Mouse (Mus musculus) intestine, postnatal 0 days (tissue): ENCODE data around the gene Sp2. TPM values are rescaled to one million over a fixed set of nuclear protein-coding genes. Genes with fewer than 3 reads are reported as not detected.

Experiments
- ATAC-seq: fragments of 200-750 bp; cut with Nextera tagmentation; 2 replicates; pipeline ENCODE4 v1.8.0; 2017; ENCODE audit warnings: mild to moderate bottlenecking, moderate TSS enrichment, moderate library complexity
- H3K27ac ChIP-seq: fragments of 300-500 bp; sonication (generic); 2 replicates; pipeline ENCODE4 v1.5.1; 2014; ENCODE audit warnings: mild to moderate bottlenecking, low read depth, low read length, moderate library complexity
- H3K27me3 ChIP-seq: fragments of 300-500 bp; sonication (generic); replicated peaks from 2 replicates; pipeline ENCODE4 v1.6.1; 2014; ENCODE audit warnings: low read length, mixed read lengths; ENCODE audit not compliant: control insufficient read depth, insufficient read depth
- H3K36me3 ChIP-seq: fragments of 300-500 bp; sonication (generic); 2 replicates; pipeline ENCODE4 v1.6.1; 2014; ENCODE audit warnings: mild to moderate bottlenecking, moderate library complexity; ENCODE audit not compliant: control insufficient read depth, insufficient read depth
- H3K4me1 ChIP-seq: fragments of 300-500 bp; sonication (generic); replicated peaks from 2 replicates; pipeline ENCODE4 v1.6.1; 2014; ENCODE audit warnings: antibody characterized with exemption, low read length, mixed read lengths; ENCODE audit not compliant: control insufficient read depth, insufficient read depth
- H3K4me2 ChIP-seq: fragments of 300-500 bp; sonication (generic); replicated peaks from 2 replicates; pipeline ENCODE4 v1.6.1; 2014; ENCODE audit warnings: low read depth, mild to moderate bottlenecking, moderate library complexity
- H3K4me3 ChIP-seq: fragments of 300-500 bp; sonication (generic); 2 replicates; pipeline ENCODE4 v1.5.1; 2014; ENCODE audit warnings: low read depth, low read length
- H3K9ac ChIP-seq: fragments of 300-500 bp; sonication (generic); 2 replicates; pipeline ENCODE4 v1.6.1; 2014; ENCODE audit warnings: mild to moderate bottlenecking, low read depth, low read length
- H3K9me3 ChIP-seq: fragments of 300-500 bp; sonication (generic); 2 replicates; pipeline ENCODE4 v1.6.1; 2016; ENCODE audit warnings: mixed run types; ENCODE audit not compliant: control insufficient read depth
- CTCF ChIP-seq: sonication (generic); IDR thresholded peaks from 2 replicates; pipeline ENCODE4 v1.5.1; 2016; ENCODE audit warnings: low read depth, mild to moderate bottlenecking, control low read depth, antibody characterized with exemption, moderate library complexity
- WGBS: fragments of 180-500 bp; shearing (Covaris S2); extraction: QIAGEN DNeasy Blood & Tissue Kit; methylation state at CpG from one replicate; pipeline ENCODE4 v1.1.7; 2014; 5-methylcytosine and 5-hydroxymethylcytosine counted together
- polyA plus RNA-seq: library from polyadenylated mRNA; unstranded; fragments of >200 nt; fragmentation: Nextera tagmentation; extraction: Ambion mirVana; gene quantifications from 2 replicates; pipeline ENCODE4 v1.2.1, GENCODE M21; 2015

The Sp2 gene
- polyA plus RNA-seq, 1 experiment from 2014 or later = 8.2 TPM

GRCm38 (mm10) chr11:96991501-96991900 lies 8.7 kb upstream of the Sp2 start:
- H3K4me3 ChIP-seq = no peak overlapping the region
- peaks cover 7% of the 10 kb centered on the region; the same call in 1 of the 2 replicates for H3K4me1 ChIP-seq
- ATAC-seq = no peak
- TF ChIP-seq CTCF = no peak
- 75% methylated on average over 5 of the region's 5 CpGs for WGBS
- no peaks in the 10 kb centered on the region for H3K36me3 ChIP-seq
- no peaks in the 10 kb centered on the region for H3K9me3 ChIP-seq
- no peak overlapping the region for H3K9ac ChIP-seq
- H3K27ac ChIP-seq = peak overlapping the region; percentile 35; the same call in 1 of the 2 replicates
- H3K27me3 ChIP-seq = peaks cover 3% of the 10 kb centered on the region; the same call in 1 of the 2 replicates
- H3K4me2 ChIP-seq = no peak overlapping the region

- 0 out of 2 replicates have a peak, but pooled peaks cover 4% of the 10 kb centered on the region for H3K27me3 ChIP-seq
- 0 out of 2 replicates have a peak, but pooled peaks have one; percentile 25 for ATAC-seq
- H3K9ac ChIP-seq = no peak overlapping the region
- WGBS = 7% methylated on average over 31 of the region's 31 CpGs
- no peaks in the 10 kb centered on the region for H3K36me3 ChIP-seq
- no peak overlapping the region for H3K27ac ChIP-seq
- H3K4me2 ChIP-seq = peak overlapping the region; percentile 56
- no peak for TF ChIP-seq CTCF
- H3K9me3 ChIP-seq = no peaks in the 10 kb centered on the region
- H3K4me3 ChIP-seq = peak overlapping the region; percentile 17
- peaks cover 7% of the 10 kb centered on the region; the same call in 1 of the 2 replicates for H3K4me1 ChIP-seq
These were observed 5.3 kb upstream of the Sp2 start for GRCm38 (mm10) chr11:96987873-96988655.

DNA sequence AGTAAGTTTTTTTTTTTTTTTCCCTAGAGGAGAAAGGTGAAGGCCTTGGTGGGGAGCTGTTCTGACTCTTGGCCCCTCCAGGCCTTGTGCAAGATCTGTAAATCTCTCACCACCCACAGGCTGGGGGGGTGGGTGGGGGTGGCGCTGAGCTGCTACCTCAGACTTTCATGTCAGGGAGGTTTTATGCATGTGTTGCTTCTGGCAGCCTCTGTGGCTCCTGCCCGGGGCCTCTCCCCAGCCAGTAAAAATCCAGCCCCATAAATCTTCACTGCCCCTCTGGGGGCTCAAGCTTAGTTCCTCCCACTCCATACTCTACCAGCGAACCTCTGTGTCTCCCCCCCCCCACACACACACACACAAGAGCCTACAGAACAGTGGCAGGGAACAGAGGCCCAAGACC lies 3.7 kb upstream of the Sp2 start:
- Histone ChIP-seq H3K36me3 (no peaks in the 10 kb centered on the region), H3K9ac (no peak overlapping the region), H3K4me1 (peaks cover 7% of the 10 kb centered on the region; the same call in 1 of the 2 replicates), H3K27me3 (0 out of 2 replicates have a peak, but pooled peaks cover 4% of the 10 kb centered on the region), H3K27ac (no peak overlapping the region), H3K9me3 (no peaks in the 10 kb centered on the region), H3K4me2 (no peak overlapping the region), H3K4me3 (no peak overlapping the region)
- ATAC-seq = no peak
- WGBS = 34% methylated on average over 3 of the region's 3 CpGs
- TF ChIP-seq CTCF = no peak

- Histone ChIP-seq H3K27me3 (0 out of 2 replicates have a peak, but pooled peaks cover 4% of the 10 kb centered on the region), H3K4me1 (peaks cover 7% of the 10 kb centered on the region; the same call in 1 of the 2 replicates), H3K36me3 (no peaks in the 10 kb centered on the region), H3K9me3 (no peaks in the 10 kb centered on the region), H3K9ac (no peak overlapping the region), H3K4me3 (no peak overlapping the region), H3K27ac (no peak overlapping the region), H3K4me2 (no peak overlapping the region)
- no peak for TF ChIP-seq CTCF
- ATAC-seq = no peak
- 44% methylated on average over 4 of the region's 4 CpGs for WGBS
These were observed 2.1 kb upstream of the Sp2 start for GRCm38 (mm10) chr11:96984903-96985302.

- WGBS = 4% methylated on average over 7 of the region's 7 CpGs
- no peaks in the 10 kb centered on the region for H3K36me3 ChIP-seq
- no peak overlapping the region for H3K9ac ChIP-seq
- H3K4me1 ChIP-seq = peaks cover 3% of the 10 kb centered on the region; the same call in 1 of the 2 replicates
- no peak overlapping the region for H3K27ac ChIP-seq
- ATAC-seq = no peak
- H3K9me3 ChIP-seq = no peaks in the 10 kb centered on the region
- H3K27me3 ChIP-seq = 0 out of 2 replicates have a peak, but pooled peaks cover 4% of the 10 kb centered on the region
- peak; percentile 97 for TF ChIP-seq CTCF
- H3K4me2 ChIP-seq = no peak overlapping the region
- H3K4me3 ChIP-seq = no peak overlapping the region
These were observed 404 bp downstream of the Sp2 start for GRCm38 (mm10) chr11:96982355-96982754.

DNA sequence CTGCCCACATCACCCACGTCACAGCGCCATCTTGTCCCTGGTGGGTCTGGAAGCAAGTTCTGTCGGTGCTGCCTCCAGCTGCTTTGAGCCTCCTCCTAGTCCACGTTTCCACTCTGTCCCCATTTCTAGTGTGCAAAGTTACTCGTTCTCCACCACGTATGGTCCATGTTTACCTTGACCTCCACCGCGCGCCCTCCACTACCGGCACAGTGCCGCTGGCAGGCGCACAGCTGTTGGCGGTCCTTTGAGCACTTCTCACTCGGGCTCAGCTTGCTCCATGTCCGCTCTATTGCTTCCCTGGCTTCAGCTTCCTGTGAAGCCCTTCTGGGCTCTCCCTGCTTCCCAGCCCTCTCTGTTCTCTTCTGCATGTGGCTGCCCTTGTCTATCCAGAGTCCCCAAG lies 1.3 kb downstream of the Sp2 start:
- Histone ChIP-seq H3K36me3 (no peaks in the 10 kb centered on the region), H3K4me1 (peaks cover 3% of the 10 kb centered on the region; the same call in 1 of the 2 replicates), H3K27ac (no peak overlapping the region), H3K9me3 (no peaks in the 10 kb centered on the region), H3K27me3 (0 out of 2 replicates have a peak, but pooled peaks cover under 1% of the 10 kb centered on the region), H3K9ac (no peak overlapping the region), H3K4me3 (no peak overlapping the region), H3K4me2 (no peak overlapping the region)
- no peak for ATAC-seq
- no peak for TF ChIP-seq CTCF
- WGBS = 65% methylated on average over 15 of the region's 15 CpGs
